In genomic region chr11:110409776-110410175, GRCm38 (mm10) we compare ENCODE assay signal across 8 mouse cellular contexts. TPM values are rescaled to one million over a fixed set of nuclear protein-coding genes. Genes with fewer than 3 reads are reported as not detected.
DNase-seq lines count a peak whose midpoint lies in the region; ATAC-seq and TF ChIP-seq lines count a peak whose summit lies in the region.

No protein-coding gene starts in this region.

- no peak for ATAC-seq in heart, embryonic 11.5 days (replicated peaks; ENCODE audit: insufficient number of reproducible peaks, low FRiP score, low TSS enrichment)
- peak; percentile 78 for ATAC-seq in granulocyte monocyte progenitor cell, adult 5-6 weeks (replicated peaks; ENCODE audit: poor library complexity, severe bottlenecking)
- no peak for ATAC-seq in intestine, embryonic 15.5 days

- peak; percentile 71 for TF ChIP-seq CTCF in ES-Bruce4 (IDR thresholded peaks at IDR 0.05; ENCODE audit: low read depth, low read length)
- no peak for TF ChIP-seq CTCF in cerebellum, adult 2 months (IDR thresholded peaks at IDR 0.05; ENCODE audit: borderline replicate concordance, insufficient read depth, low read depth, low read length)

- H3K27ac ChIP-seq in heart, embryonic 11.5 days (ENCODE audit: low read depth, low read length) = no peak overlapping the region
- no peak overlapping the region for H3K27ac ChIP-seq in ES-Bruce4 (ENCODE audit: insufficient read depth, low read length)
- no peak overlapping the region for H3K27ac ChIP-seq in intestine, embryonic 15.5 days
- no peak overlapping the region for H3K27ac ChIP-seq in cerebellum, adult 2 months (ENCODE audit: insufficient read depth, low read length)

- no peak for TF ChIP-seq EP300 in ES-Bruce4 (IDR thresholded peaks at IDR 0.05; ENCODE audit: insufficient read depth, low read depth, low read length)

- no peak overlapping the region for H3K9ac ChIP-seq in heart, embryonic 11.5 days (ENCODE audit: low read depth, low read length)
- H3K9ac ChIP-seq in ES-Bruce4 (ENCODE audit: low read depth, poor library complexity, severe bottlenecking) = no peak overlapping the region
- H3K9ac ChIP-seq in intestine, embryonic 15.5 days = no peak overlapping the region

- no peaks in the 10 kb centered on the region for H3K4me1 ChIP-seq in heart, embryonic 11.5 days (ENCODE audit: control insufficient read depth, insufficient read depth, low read length)
- H3K4me1 ChIP-seq in ES-Bruce4 (ENCODE audit: control insufficient read depth, insufficient read depth, low read length) = no peaks in the 10 kb centered on the region
- peaks cover 10% of the 10 kb centered on the region; the same call in 1 of the 2 replicates for H3K4me1 ChIP-seq in intestine, embryonic 15.5 days (replicated peaks)
- H3K4me1 ChIP-seq in cerebellum, adult 2 months (ENCODE audit: control insufficient read depth, insufficient read depth, low read length) = no peaks in the 10 kb centered on the region

- no peaks in the 10 kb centered on the region for H3K36me3 ChIP-seq in heart, embryonic 11.5 days (ENCODE audit: control insufficient read depth, insufficient read depth, low read length)
- H3K36me3 ChIP-seq in ES-Bruce4 (ENCODE audit: control insufficient read depth, insufficient read depth, low read length, poor library complexity, severe bottlenecking) = no peaks in the 10 kb centered on the region
- H3K36me3 ChIP-seq in intestine, embryonic 15.5 days = no peaks in the 10 kb centered on the region

- TF ChIP-seq POLR2A in ES-Bruce4 (IDR thresholded peaks at IDR 0.05; ENCODE audit: insufficient read depth, low read length) = no peak
- no peak for TF ChIP-seq POLR2A in cerebellum, adult 2 months (IDR thresholded peaks at IDR 0.05; ENCODE audit: borderline replicate concordance, insufficient read depth, low read length)

- no peak overlapping the region for H3K4me2 ChIP-seq in heart, embryonic 11.5 days
- no peak overlapping the region for H3K4me2 ChIP-seq in intestine, embryonic 15.5 days (replicated peaks)

- 66% methylated on average over 9 of the region's 9 CpGs for WGBS in heart, embryonic 11.5 days (ENCODE audit: insufficient replicate concordance)
- 64% methylated on average over 9 of the region's 9 CpGs for WGBS in intestine, embryonic 15.5 days
- WGBS in cerebellum, adult 2 months = 72% methylated on average over 9 of the region's 9 CpGs

- DNase-seq in heart, postnatal 4 days = peak; percentile 25
- DNase-seq in spleen, postnatal 10 days (ENCODE audit: low spot score in 2 of 2) = peak; percentile 41 to 82
- no peak for DNase-seq in right cerebral cortex, postnatal 36 days (ENCODE audit: low spot score in 2 of 2)
- no peak for DNase-seq in cerebellum, adult 2 months

- no peaks in the 10 kb centered on the region for H3K27me3 ChIP-seq in heart, embryonic 11.5 days (ENCODE audit: control insufficient read depth, insufficient read depth, low read length)
- no peaks in the 10 kb centered on the region for H3K27me3 ChIP-seq in ES-Bruce4 (ENCODE audit: control insufficient read depth, insufficient read depth, low read length, poor library complexity, severe bottlenecking)
- H3K27me3 ChIP-seq in intestine, embryonic 15.5 days (replicated peaks) = no peaks in the 10 kb centered on the region
- H3K27me3 ChIP-seq in cerebellum, adult 2 months (ENCODE audit: control insufficient read depth, insufficient read depth, low read length) = no peaks in the 10 kb centered on the region

- H3K4me3 ChIP-seq in heart, embryonic 11.5 days (ENCODE audit: low read depth, low read length) = no peak overlapping the region
- H3K4me3 ChIP-seq in ES-Bruce4 (ENCODE audit: low read depth, low read length) = no peak overlapping the region
- H3K4me3 ChIP-seq in intestine, embryonic 15.5 days (replicated peaks) = no peak overlapping the region
- no peak overlapping the region for H3K4me3 ChIP-seq in cerebellum, adult 2 months (replicated peaks; ENCODE audit: insufficient read depth, low read depth, low read length)

- no peaks in the 10 kb centered on the region for H3K9me3 ChIP-seq in heart, embryonic 11.5 days (replicated peaks; ENCODE audit: control insufficient read depth, low read length)
- H3K9me3 ChIP-seq in ES-Bruce4 (replicated peaks; ENCODE audit: control insufficient read depth, insufficient read depth, low read length, poor library complexity, severe bottlenecking) = no peaks in the 10 kb centered on the region
- no peaks in the 10 kb centered on the region for H3K9me3 ChIP-seq in intestine, embryonic 15.5 days

RNA-seq across cellular contexts. Expression of gene Map2k6, which starts 10.9 kb away (rescaled TPM):
- 10 to 100 TPM; 11.8 to 15.0 TPM for total RNA-seq in heart, postnatal 4 days (2021)
- polyA plus RNA-seq in heart, embryonic 11.5 days (2014; fragmentation: Nextera tagmentation; extraction: Ambion mirVana) = 16.7 and 17.5 TPM in 2 replicates
- 8.8 and 10.1 TPM in 2 replicates for polyA plus RNA-seq in ES-Bruce4 (2011; ENCODE audit: insufficient read depth, insufficient read length, low read depth, missing spikeins)
- 10.1 and 12.9 TPM in 2 replicates for total RNA-seq in granulocyte monocyte progenitor cell, adult 5-6 weeks (2014; fragmentation: Nextera tagmentation)
- 18.8 and 20.9 TPM in 2 replicates for total RNA-seq in granulocyte monocyte progenitor cell, adult 5-6 weeks (2017)
- 17.8 and 18.9 TPM in 2 replicates for polyA plus RNA-seq in intestine, embryonic 15.5 days (2015; fragmentation: Nextera tagmentation; extraction: Ambion mirVana)
- polyA plus RNA-seq in cerebellum, adult 2 months (2012; rRNA removed) = 12.1 and 12.5 TPM in 2 replicates

Comparison
In these comparisons a context has a peak if more than half of its experiments do, and no peak if none do; other contexts are left out.
1. DNase-seq: peak in heart, postnatal 4 days (single experiment) and spleen, postnatal 10 days (2 of 2); none in right cerebral cortex, postnatal 36 days (0 of 2) and cerebellum, adult 2 months (0 of 2).